ENCODE assay signal across 8 mouse cellular contexts in the genomic region with DNA sequence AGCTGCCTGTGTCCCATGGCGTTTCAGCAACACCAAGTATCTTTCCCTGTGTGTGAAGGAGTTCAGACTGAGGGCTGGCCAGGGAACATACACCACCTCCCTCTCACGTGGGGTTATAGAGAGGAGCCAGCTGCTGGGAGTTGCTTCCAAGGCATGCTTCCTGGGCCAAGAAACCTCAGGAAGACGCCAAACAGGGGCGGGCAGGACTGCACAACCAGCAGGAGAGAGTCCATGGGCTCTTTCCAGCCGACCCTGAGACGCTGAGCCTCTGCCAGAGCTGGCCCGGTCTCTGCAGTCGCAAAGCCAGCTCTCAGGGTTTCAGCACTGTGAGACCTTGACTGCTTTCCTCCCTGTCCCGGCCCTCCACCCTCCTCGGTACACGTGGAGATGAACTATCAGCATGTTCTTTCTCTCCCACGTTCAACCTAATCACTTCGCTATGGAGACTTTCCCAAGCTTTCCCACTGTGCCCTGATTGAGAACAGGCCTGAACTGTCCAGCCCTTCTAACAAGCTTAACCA. TPM values are rescaled to one million over a fixed set of nuclear protein-coding genes. Genes with fewer than 3 reads are reported as not detected.
DNase-seq lines count a peak whose midpoint lies in the region.

No protein-coding gene starts in this region.

- intact Hi-C loops in heart, postnatal 36 days (cut with DNase I): no loop called here

- DNase-seq in layer of hippocampus, adult 11-12 months (ENCODE audit: low spot score): peak; percentile 66
- DNase-seq in layer of hippocampus, adult 9-10 months (ENCODE audit: low spot score): no peak
- DNase-seq in frontal cortex, adult 2 months (ENCODE audit: extremely low spot score in 1 of 2, low spot score in 1 of 2): peak; percentile 41 to 59
- DNase-seq in heart, postnatal 36 days: peak; percentile 80 to 86
- DNase-seq in layer of hippocampus, adult 18-20 months (ENCODE audit: low spot score in 2 of 2): peak; percentile 42 to 63
- peak; percentile 77 for DNase-seq in lung, postnatal 14 days
- DNase-seq in right cerebral cortex, postnatal 4 days: peak; percentile 45
- DNase-seq in MN1 (ENCODE audit: low spot score): no peak

RNA-seq across cellular contexts. Expression of a gene that starts 13.1 kb away (rescaled TPM):
- polyA plus RNA-seq in frontal cortex, adult 2 months (2012; rRNA removed): 31.4 and 35.8 TPM in 2 replicates
- total RNA-seq in heart, postnatal 36 days (2021): 1 to 10 TPM; 8.5 to 9.5 TPM
- total RNA-seq in layer of hippocampus, adult 18-20 months (2021): 10 to 100 TPM; 45.5 to 52.1 TPM

Comparison
In these comparisons a context has a peak if more than half of its experiments do, and no peak if none do; other contexts are left out.
1. DNase-seq: peak in layer of hippocampus, adult 11-12 months (single experiment), frontal cortex, adult 2 months (2 of 2), heart, postnatal 36 days (2 of 2), layer of hippocampus, adult 18-20 months (2 of 2), lung, postnatal 14 days (single experiment) and right cerebral cortex, postnatal 4 days (single experiment); none in layer of hippocampus, adult 9-10 months (single experiment) and MN1 (single experiment).
2. RNA of a gene that starts 13.1 kb away (total RNA-seq): 45.5 to 52.1 TPM in layer of hippocampus, adult 18-20 months; 8.5 to 9.5 TPM in heart, postnatal 36 days; every median in the first group is over 4 times any median in the second.